Mouse (Mus musculus) megakaryocyte, embryonic 14.5 days (primary cell): ENCODE results near the gene Oxld1.

Experiments used
- FLI1 ChIP-seq: IDR thresholded peaks from 2 replicates; pipeline ENCODE4 v1.6.1; 2012; ENCODE audit warnings: low read length, inconsistent platforms, mixed read lengths
- GATA1 ChIP-seq: IDR thresholded peaks from 3 replicates; pipeline ENCODE4 v1.6.1; 2012; ENCODE audit warnings: mixed read lengths, low read length, inconsistent platforms, borderline replicate concordance

DNA sequence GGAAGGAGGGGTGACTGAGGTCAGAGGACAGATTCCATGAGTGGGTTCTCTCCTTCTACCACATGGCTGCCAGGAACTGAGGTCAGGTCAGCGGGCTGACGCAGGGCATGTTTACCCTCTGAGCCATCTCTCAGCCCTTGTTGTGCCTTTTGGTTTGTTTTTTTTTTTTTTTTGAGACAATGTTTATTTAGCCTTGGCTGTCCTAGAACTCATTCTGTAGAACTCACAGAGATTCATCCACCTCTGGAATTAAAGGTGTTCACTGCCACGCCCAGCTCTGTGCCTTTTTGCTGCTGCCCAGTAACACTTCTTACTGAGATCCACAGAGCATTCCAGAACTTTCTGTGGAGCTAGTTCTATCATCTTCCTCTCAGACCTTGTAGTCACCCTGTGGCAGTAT lies 47.8 kb upstream of the Oxld1 start:
- no peak for TF ChIP-seq GATA1
- no peak for TF ChIP-seq FLI1
